Mouse (Mus musculus) G1E (cell line): Measurements from ENCODE around the gene Ube2g1.

Experiments used
- CTCF ChIP-seq: IDR thresholded peaks from 2 replicates; pipeline ENCODE4 v1.5.1; 2012; ENCODE audit warnings: low read depth, low read length, inconsistent platforms, mixed read lengths
- POLR2AphosphoS5 ChIP-seq: IDR thresholded peaks from 2 replicates; pipeline ENCODE4 v1.6.1; 2012; ENCODE audit warnings: low read depth, low read length, inconsistent platforms; ENCODE audit not compliant: insufficient replicate concordance

- no peak for TF ChIP-seq CTCF
- TF ChIP-seq POLR2AphosphoS5 = no peak
Measured at GRCm38 (mm10) chr11:72581609-72582447, 25.3 kb upstream of the Ube2g1 start.
